Mouse (Mus musculus): ENCODE data around the gene Abcg1.
A peak's percentile ranks its signal among the peaks of the same experiment; 100 is the strongest.

The Abcg1 gene

GRCm38 (mm10) chr17:31079078-31079840 is 21.8 kb downstream of the Abcg1 start:
- DNase-seq (ENCODE audit: low spot score in 2 of 2), result no peak

- no peak for DNase-seq (ENCODE audit: low spot score in 2 of 2)
These were observed 25.0 kb downstream of the Abcg1 start for GRCm38 (mm10) chr17:31082296-31083078.

- DNase-seq (ENCODE audit: low spot score in 2 of 2), result no peak
These were observed 28.0 kb downstream of the Abcg1 start for GRCm38 (mm10) chr17:31085519-31085918.

GRCm38 (mm10) chr17:31086196-31086595 is 28.7 kb downstream of the Abcg1 start:
- DNase-seq (ENCODE audit: low spot score in 2 of 2), result no peak

- DNase-seq (ENCODE audit: low spot score in 2 of 2), result no peak
These were observed 31.2 kb downstream of the Abcg1 start for GRCm38 (mm10) chr17:31088711-31089110.

- DNase-seq (ENCODE audit: low spot score in 2 of 2), result no peak
These were observed 32.4 kb downstream of the Abcg1 start for GRCm38 (mm10) chr17:31089848-31090247.

- DNase-seq (ENCODE audit: low spot score in 2 of 2), result no peak
These were observed 33.7 kb downstream of the Abcg1 start for GRCm38 (mm10) chr17:31091023-31091735.

- DNase-seq (ENCODE audit: low spot score in 2 of 2), result no peak
These were observed 37.3 kb downstream of the Abcg1 start for GRCm38 (mm10) chr17:31094781-31095180.

GRCm38 (mm10) chr17:31095570-31095969 is 38.1 kb downstream of the Abcg1 start:
- DNase-seq (ENCODE audit: low spot score in 2 of 2), result no peak

- DNase-seq (ENCODE audit: low spot score in 2 of 2), result no peak
These were observed 39.4 kb downstream of the Abcg1 start for GRCm38 (mm10) chr17:31096893-31097292.

GRCm38 (mm10) chr17:31098788-31099187 is 41.3 kb downstream of the Abcg1 start:
- DNase-seq (ENCODE audit: low spot score in 2 of 2), result no peak

- no peak for DNase-seq (ENCODE audit: low spot score in 2 of 2)
These were observed 45.6 kb downstream of the Abcg1 start for GRCm38 (mm10) chr17:31103007-31103570.

- no peak for DNase-seq (ENCODE audit: low spot score in 2 of 2)
These were observed 46.3 kb downstream of the Abcg1 start for GRCm38 (mm10) chr17:31103823-31104222.

GRCm38 (mm10) chr17:31108388-31108787 is 50.9 kb downstream of the Abcg1 start:
- DNase-seq (ENCODE audit: low spot score in 2 of 2), result peak in 1 of 2 experiments; percentile 11

GRCm38 (mm10) chr17:31113191-31113856 is 55.8 kb downstream of the Abcg1 start:
- DNase-seq (ENCODE audit: low spot score in 2 of 2), result no peak

GRCm38 (mm10) chr17:31116063-31116462 is 58.6 kb downstream of the Abcg1 start:
- no peak for DNase-seq (ENCODE audit: low spot score in 2 of 2)

GRCm38 (mm10) chr17:31117946-31118345 is 60.5 kb downstream of the Abcg1 start:
- DNase-seq (ENCODE audit: low spot score in 2 of 2), result no peak

- DNase-seq (ENCODE audit: low spot score in 2 of 2), result peak; percentile 34 to 60
These were observed 62.0 kb downstream of the Abcg1 start for GRCm38 (mm10) chr17:31119429-31119828.

- DNase-seq (ENCODE audit: low spot score in 2 of 2), result peak in 1 of 2 experiments; percentile 33
These were observed 64.5 kb downstream of the Abcg1 start for GRCm38 (mm10) chr17:31121975-31122374.

GRCm38 (mm10) chr17:31125548-31126266 is 68.2 kb downstream of the Abcg1 start:
- no peak for DNase-seq (ENCODE audit: low spot score in 2 of 2)

Measured in urinary bladder, adult 18-20 months (tissue).